Mouse (Mus musculus) CD8-positive naive resting alpha-beta T cell, adult 2 months (primary cell): Measurements from ENCODE around the gene Mindy4.

Source experiments
- DNase-seq, 2 experiments: peaks; one replicate each; pipeline ENCODE4 v3.0.0; 2022; ENCODE audit warnings: low read depth in 2 of 2, low spot score in 2 of 2

Mindy4 gene

DNA sequence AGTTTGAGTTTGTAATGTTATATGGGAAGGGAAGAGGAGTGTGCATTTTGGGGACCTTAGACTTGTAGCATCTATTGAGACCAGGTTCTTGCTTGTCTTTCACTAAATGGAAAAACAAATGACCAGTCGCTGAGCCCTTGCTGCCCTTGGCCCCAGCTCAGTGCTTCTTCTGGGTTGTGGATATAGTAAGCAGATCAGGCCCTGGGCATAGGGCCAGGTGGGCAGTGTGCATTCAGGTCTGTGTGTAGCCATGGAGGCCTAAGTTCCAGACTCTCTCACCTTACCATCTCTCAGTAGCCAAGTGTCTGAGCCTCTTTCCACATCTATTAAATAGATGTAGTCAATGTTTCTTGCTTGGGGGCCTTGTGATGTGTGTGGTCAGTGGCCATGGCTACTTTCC lies 92.1 kb downstream of the Mindy4 start:
- DNase-seq, result no peak

DNA sequence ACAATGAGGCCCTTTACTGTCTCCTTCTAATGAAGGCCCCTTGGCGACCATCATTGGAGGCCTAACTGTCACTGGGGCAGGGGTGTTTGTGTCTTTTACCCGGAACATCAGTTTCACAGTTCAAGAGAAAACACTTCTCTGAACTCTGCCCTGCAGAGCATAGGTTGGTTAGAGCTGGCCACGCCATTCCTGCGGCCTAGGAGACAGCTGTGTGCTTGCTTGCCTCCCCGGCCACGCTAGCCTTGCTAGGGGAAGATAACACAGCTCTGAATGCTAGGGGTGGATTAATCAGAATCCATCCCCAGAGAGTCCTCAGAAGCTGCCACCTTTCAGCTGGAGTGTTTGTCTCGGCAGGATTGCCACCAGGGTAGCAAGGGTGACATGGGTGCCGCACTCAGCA lies 96.3 kb downstream of the Mindy4 start:
- no peak for DNase-seq

- DNase-seq, result no peak
These were observed 96.7 kb downstream of the Mindy4 start for GRCm38 (mm10) chr6:55299917-55300316.

GRCm38 (mm10) chr6:55300704-55301103 lies 97.5 kb downstream of the Mindy4 start:
- DNase-seq, result no peak

DNA sequence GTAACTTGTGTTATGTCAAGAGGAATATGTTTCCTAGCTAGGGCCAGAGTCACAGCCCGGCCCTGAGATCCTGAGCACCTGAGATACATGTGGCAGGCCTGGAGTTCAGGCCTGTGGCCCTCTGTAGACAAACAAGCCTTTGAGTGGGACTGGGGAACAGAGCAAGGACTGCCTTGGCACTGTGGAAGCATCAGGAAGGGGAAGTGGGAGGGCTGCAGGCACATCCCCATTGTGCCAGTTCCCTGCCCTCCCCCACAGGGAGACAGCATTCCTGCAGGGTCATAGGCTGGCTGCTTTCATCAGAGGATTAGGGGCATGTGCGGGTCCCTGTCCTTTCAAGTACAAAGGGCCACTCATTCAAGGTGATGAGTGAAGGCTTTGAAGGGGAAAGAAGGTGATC lies 107.0 kb downstream of the Mindy4 start:
- DNase-seq, result no peak

DNA sequence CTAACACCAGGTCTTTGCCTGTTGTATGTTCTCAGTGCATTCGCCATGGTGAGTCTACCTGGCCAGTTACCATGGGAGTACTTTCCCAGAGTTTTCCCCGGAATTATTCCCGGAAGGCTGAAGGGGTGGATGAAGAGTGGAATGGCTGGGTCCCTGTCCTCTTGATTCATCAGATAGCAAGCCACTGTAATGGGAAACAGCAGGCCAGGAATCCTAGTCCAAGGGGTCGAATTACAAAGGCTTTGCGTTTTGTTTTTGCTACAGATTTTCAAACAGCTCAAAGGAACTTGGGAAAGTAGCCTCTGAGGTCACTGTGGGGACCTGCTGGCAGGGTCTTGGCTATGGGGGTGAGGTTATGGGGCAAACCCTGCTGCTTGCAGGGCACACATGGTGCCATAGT lies 108.8 kb downstream of the Mindy4 start:
- no peak for DNase-seq

GRCm38 (mm10) chr6:55313893-55314292 lies 110.7 kb downstream of the Mindy4 start:
- no peak for DNase-seq

GRCm38 (mm10) chr6:55314628-55315027 lies 111.4 kb downstream of the Mindy4 start:
- no peak for DNase-seq

DNA sequence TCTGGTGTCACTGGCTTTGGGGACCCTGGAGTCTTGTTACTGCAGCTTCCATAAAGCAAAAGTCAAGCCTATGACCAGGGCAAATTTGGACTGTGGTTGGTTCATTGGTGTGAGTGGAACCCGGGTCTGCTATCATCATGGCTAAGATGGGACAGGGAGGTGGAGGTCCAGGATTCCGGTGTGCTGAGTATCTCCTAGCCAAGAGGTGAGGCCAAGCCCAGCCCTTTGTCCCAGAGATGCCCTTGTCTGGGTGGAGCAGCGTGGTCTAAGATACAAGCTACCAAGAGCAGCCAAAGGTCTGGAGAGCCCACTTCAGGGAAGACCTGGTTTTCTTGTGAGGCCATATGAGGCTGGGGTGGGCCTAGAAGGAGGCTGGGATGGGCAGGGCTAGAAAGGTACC lies 115.4 kb downstream of the Mindy4 start:
- no peak for DNase-seq

GRCm38 (mm10) chr6:55319585-55320551 lies 116.7 kb downstream of the Mindy4 start:
- DNase-seq, result no peak

DNA sequence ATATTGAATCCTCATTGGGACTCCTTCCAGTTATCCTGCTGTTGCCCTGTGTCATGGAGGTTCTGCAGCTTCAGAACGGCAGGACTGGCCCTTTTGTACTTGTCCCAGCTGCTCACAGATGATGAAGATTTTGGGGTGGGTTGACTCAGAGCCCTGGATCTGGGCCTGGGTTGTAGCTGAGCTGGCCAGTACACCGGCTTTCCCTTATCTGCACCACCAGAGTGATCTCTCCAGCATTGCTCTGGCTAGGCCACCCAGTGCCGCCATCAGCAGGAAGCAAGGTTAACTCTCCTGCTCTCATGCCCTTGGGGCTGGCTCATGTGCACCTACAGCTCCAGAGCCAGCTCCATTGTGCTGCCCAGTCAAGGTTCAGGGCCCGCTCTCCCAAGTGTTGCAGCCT lies 117.7 kb downstream of the Mindy4 start:
- no peak for DNase-seq

- no peak for DNase-seq
These were observed 118.3 kb downstream of the Mindy4 start for GRCm38 (mm10) chr6:55321518-55321917.

DNA sequence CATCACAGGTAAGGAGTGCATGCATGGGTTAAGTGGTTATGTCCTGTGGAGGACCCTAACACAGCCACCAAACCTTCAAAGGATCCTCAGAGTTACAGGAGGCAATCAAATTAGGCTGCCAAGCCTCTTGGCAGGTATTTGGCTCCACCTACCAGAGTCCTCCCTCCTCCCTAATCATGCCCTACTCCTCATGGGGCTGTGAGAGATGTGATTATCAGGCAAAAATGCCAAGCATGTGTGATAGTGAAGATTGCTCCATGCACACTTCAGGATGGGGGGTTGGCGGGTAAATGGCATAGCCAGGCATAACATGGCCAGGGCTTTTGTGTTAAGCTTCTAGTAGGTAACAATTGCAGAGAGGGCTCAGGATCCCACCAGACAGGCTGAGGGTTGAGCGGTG lies 119.8 kb downstream of the Mindy4 start:
- no peak for DNase-seq

GRCm38 (mm10) chr6:55323908-55324634 lies 120.9 kb downstream of the Mindy4 start:
- DNase-seq, result no peak

GRCm38 (mm10) chr6:55324785-55325184 lies 121.6 kb downstream of the Mindy4 start:
- DNase-seq, result no peak

GRCm38 (mm10) chr6:55326299-55326698 lies 123.1 kb downstream of the Mindy4 start:
- no peak for DNase-seq

GRCm38 (mm10) chr6:55327326-55327725 lies 124.1 kb downstream of the Mindy4 start:
- no peak for DNase-seq

- no peak for DNase-seq
These were observed 125.0 kb downstream of the Mindy4 start for GRCm38 (mm10) chr6:55328179-55328578.

DNA sequence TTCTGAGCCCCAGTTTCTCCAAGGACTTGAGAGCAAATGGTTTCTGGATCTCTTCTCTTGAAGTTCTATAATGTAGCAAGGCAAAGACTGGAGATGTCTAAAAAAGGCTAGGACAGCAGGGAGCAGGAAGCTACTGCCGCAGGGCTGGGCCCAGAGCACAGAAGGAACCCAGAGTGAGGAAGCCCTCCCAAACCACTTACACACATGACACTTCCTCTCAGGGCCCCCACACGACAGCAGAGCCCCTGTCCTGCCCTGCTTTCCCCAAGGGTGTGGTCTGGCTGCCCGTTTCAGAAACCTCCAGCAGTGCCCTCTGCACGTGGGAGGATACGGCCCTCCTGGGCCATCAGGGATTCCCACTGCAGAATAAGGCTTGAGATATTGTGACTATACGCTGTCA lies 128.1 kb downstream of the Mindy4 start:
- DNase-seq, result peak in 1 of 2 experiments; percentile 4

- no peak for DNase-seq
These were observed 129.1 kb downstream of the Mindy4 start for GRCm38 (mm10) chr6:55332100-55332772.

GRCm38 (mm10) chr6:55332773-55333109 lies 129.6 kb downstream of the Mindy4 start:
- no peak for DNase-seq

DNA sequence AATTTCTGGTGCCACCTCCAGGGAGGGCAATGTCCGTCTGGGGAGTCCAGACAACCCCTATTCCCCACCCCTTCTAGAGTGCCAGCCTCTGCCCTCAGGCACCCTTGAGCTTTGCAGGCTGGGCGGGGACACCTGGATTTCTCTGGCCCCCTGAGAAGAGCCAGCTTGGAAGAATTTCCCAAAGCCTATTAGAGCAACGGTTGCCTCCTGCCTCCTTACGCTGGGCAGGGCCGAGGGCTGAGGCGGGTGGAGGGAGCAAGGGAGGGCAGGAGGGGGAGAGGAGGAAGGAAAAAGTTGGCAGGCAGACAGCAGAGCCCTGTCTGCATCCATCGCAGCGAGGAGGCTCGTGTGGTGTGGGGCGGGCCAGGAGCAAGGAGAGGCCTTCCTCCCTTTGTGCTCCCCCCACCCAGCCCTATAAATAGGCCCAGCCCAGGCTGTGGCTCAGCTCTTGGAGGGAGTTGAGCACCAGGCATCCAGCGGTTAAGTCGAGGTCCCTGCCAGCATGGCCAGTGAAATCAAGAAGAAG lies 132.9 kb downstream of the Mindy4 start, which contains the start of gene Aqp1:
Gene Aqp1 (plus strand): TSS at position 444 of the 526 bp plus-strand sequence.
- no peak for DNase-seq
